Mouse (Mus musculus) kidney, embryonic 15.5 days (tissue): Measurements from ENCODE around the gene Heatr9. TPM values are rescaled to one million over a fixed set of nuclear protein-coding genes. Genes with fewer than 3 reads are reported as not detected.

Experiments
- ATAC-seq: fragments of 200-750 bp; cut with Nextera tagmentation; replicated peaks from 2 replicates; pipeline ENCODE4 v1.8.0; 2017; ENCODE audit warnings: moderate TSS enrichment; ENCODE audit not compliant: low FRiP score
- H3K27ac ChIP-seq: fragments of 300-500 bp; sonication (generic); 2 replicates; pipeline ENCODE4 v1.5.1; 2015; ENCODE audit warnings: mild to moderate bottlenecking, inconsistent platforms
- H3K27me3 ChIP-seq: fragments of 300-500 bp; sonication (generic); 2 replicates; pipeline ENCODE4 v1.6.1; 2015; ENCODE audit warnings: inconsistent platforms
- H3K36me3 ChIP-seq: fragments of 300-500 bp; sonication (generic); 2 replicates; pipeline ENCODE4 v1.6.1; 2015; ENCODE audit warnings: inconsistent platforms
- H3K4me1 ChIP-seq: fragments of 300-500 bp; sonication (generic); 2 replicates; pipeline ENCODE4 v1.6.1; 2015; ENCODE audit warnings: inconsistent platforms
- H3K4me2 ChIP-seq: fragments of 300-500 bp; sonication (generic); 2 replicates; pipeline ENCODE4 v1.6.1; 2015; ENCODE audit warnings: moderate library complexity, mild to moderate bottlenecking, inconsistent platforms
- H3K4me3 ChIP-seq: fragments of 300-500 bp; sonication (generic); replicated peaks from 2 replicates; pipeline ENCODE4 v1.5.1; 2015; ENCODE audit warnings: mild to moderate bottlenecking, inconsistent platforms
- H3K9ac ChIP-seq: fragments of 300-500 bp; sonication (generic); 2 replicates; pipeline ENCODE4 v1.6.1; 2015; ENCODE audit warnings: mild to moderate bottlenecking, inconsistent platforms
- H3K9me3 ChIP-seq: fragments of 300-500 bp; sonication (generic); replicated peaks from 2 replicates; pipeline ENCODE4 v1.6.1; 2016; ENCODE audit warnings: inconsistent platforms
- WGBS: fragments of 180-500 bp; shearing (Covaris S2); methylation state at CpG from one replicate; pipeline ENCODE4 v1.1.7; 2015; ENCODE audit warnings: mixed read lengths; 5-methylcytosine and 5-hydroxymethylcytosine counted together
- polyA plus RNA-seq: library from polyadenylated mRNA; unstranded; fragments of >200 nt; fragmentation: Nextera tagmentation; extraction: Ambion mirVana; gene quantifications from 2 replicates; pipeline ENCODE4 v1.2.1, GENCODE M21; 2015

The Heatr9 gene
- polyA plus RNA-seq, result not detected in 2 replicates

DNA sequence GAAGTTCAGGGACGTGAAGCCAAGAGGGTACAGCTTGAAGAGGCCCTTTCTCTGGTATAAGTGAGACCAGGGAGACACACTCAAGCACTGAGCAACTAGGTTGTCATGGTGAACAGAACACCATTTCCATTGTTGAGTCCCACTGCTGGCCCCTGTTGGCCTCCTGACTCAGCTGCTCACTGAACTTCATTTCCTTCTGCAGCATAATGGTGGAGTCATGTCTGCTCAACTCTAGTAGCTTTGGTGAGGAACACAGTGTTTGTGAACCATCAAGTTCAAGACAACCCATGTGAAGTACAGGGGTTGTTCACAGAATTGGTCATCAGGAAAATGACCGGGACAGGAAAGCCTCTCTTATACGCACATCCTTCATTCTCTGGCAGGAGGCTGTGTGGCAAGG lies at the start of gene Heatr9:
Gene Heatr9 (minus strand): TSS at position 101 of the 400 bp plus-strand sequence.
- Histone ChIP-seq H3K27me3 (no peaks in the 10 kb centered on the region), H3K4me2 (no peak within 1 kb of the TSS), H3K4me3 (no peak within 1 kb of the TSS), H3K9ac (no peak within 1 kb of the TSS), H3K4me1 (no peaks in the 10 kb centered on the region), H3K27ac (no peak within 1 kb of the TSS), H3K9me3 (no peaks in the 10 kb centered on the region), H3K36me3 (no peaks in the 10 kb centered on the region)
- no peak for ATAC-seq
- 88% methylated on average over 3 of the region's 3 CpGs for WGBS

DNA sequence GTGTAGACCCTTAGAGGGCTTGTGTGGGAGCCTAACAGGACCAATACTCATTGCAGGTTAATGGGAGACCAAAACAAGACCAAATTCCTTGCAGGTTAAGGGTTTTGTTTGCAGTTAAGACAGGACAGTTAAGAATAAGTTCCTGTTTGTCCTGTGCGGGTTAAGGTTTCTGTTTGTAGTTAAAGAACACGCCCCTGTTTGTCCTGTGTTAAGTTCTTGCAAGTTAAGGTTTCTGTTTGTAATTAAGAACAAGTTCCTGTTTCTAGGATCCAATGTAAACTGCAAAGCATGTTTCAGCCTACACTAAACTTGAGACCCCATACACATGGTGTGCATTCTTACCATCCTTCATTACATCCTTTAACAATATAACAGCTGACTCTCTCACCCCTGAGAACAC lies 48.2 kb upstream of the Heatr9 start:
- Histone ChIP-seq H3K4me1 (peaks cover 4% of the 10 kb centered on the region; the same call in 1 of the 2 replicates), H3K4me2 (no peak overlapping the region), H3K36me3 (no peaks in the 10 kb centered on the region), H3K27ac (no peak overlapping the region), H3K27me3 (no peaks in the 10 kb centered on the region), H3K4me3 (no peak overlapping the region), H3K9me3 (no peaks in the 10 kb centered on the region), H3K9ac (no peak overlapping the region)
- ATAC-seq, result no peak
- 79% methylated on average over 2 of the region's 2 CpGs for WGBS

DNA sequence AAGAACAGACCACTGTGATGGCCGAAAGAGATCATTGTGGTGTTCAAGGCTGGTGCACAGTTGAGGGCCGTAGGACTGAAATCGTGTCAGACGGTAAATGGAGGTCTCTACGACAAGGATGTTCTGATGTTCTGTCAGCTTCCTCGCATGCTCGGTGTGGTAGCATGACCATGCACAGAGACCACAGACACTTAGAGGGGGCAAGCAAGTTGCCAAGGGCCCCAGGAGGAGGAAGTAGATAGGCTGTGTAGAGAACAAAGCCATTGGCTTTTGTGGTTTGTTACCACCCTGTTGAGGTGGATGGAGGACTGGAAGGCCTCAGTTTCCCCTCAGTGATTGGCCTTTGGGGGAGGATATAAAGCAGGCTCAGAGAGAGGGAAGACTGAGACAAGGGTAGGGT lies 47.3 kb upstream of the Heatr9 start:
- no peak for ATAC-seq
- H3K36me3 ChIP-seq, result no peaks in the 10 kb centered on the region

DNA sequence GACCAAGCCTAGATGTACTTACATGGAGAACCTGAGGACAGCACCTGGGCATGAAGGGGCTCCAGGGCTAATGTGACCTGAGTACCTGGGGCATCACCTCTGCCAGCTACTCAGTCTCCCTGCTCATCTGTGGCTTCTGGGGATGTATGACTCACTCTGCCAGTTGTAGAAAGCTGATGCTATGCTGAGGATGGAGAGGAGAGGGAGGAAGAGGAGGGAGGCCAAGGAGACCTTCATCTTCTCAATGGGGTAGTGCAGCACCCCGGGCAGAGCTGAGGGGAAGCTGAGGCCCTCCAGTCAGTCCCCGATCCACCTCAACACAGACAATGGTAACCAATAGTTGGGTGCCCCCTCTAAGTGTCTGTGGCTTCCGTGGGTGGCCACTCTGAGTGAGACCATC lies 46.8 kb upstream of the Heatr9 start:
- no peak overlapping the region for H3K27ac ChIP-seq
- no peak for ATAC-seq
- H3K4me3 ChIP-seq, result no peak overlapping the region
- no peak overlapping the region for H3K9ac ChIP-seq
- H3K27me3 ChIP-seq, result no peaks in the 10 kb centered on the region
- peaks cover 4% of the 10 kb centered on the region; the same call in 1 of the 2 replicates for H3K4me1 ChIP-seq
- H3K4me2 ChIP-seq, result no peak overlapping the region
- 85% methylated on average over 3 of the region's 3 CpGs for WGBS
- no peaks in the 10 kb centered on the region for H3K9me3 ChIP-seq
- no peaks in the 10 kb centered on the region for H3K36me3 ChIP-seq

More for the DNA sequence above, 47.3 kb upstream of the Heatr9 start:
- no peak overlapping the region for H3K9ac ChIP-seq
- H3K4me3 ChIP-seq, result no peak overlapping the region
- no peaks in the 10 kb centered on the region for H3K9me3 ChIP-seq
- no peaks in the 10 kb centered on the region for H3K27me3 ChIP-seq
- H3K4me1 ChIP-seq, result peaks cover 4% of the 10 kb centered on the region; the same call in 1 of the 2 replicates
- H3K4me2 ChIP-seq, result no peak overlapping the region
- WGBS, result 94% methylated on average over 7 of the region's 7 CpGs
- H3K27ac ChIP-seq, result no peak overlapping the region

DNA sequence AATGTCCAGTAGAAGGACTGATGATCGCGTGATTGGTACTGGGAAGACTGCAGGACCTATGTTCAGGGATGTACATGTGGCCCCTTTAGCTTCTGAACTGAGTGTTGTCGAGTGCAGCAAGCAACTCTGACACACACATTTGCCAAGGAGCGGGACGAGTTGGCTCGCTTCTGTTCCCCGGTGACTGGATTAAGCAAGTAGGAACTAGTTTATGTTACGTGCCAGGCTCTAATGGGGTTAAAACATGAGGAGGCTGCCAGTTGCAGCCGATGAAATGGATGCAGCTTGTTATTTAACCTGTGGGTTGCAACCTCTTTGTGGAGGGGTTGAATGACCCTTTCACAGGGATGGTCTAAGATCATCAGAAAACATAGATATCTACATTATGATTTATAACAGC lies 46.1 kb upstream of the Heatr9 start:
- WGBS, result 89% methylated on average over 9 of the region's 9 CpGs

DNA sequence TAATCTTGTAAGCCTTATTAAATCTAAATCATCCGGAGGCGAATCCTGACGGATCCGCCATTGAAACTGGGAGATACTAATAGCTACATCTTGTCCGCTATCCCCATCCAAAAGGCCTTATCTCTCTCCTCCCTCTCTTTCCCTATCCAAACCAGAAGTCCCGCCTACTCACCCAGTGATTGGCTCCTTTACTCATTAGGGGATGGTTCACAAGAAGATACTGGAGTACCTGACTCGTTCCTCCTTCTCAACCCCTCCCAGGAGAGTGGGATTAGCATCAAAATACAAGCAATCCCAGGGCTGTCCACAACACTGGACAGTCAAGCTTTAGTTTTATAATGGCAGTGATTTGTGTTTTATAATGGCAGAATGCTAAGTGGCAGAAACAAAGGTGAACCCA lies 45.3 kb upstream of the Heatr9 start:
- H3K9ac ChIP-seq, result no peak overlapping the region
- WGBS, result 79% methylated on average over 7 of the region's 7 CpGs
- H3K36me3 ChIP-seq, result no peaks in the 10 kb centered on the region
- no peaks in the 10 kb centered on the region for H3K27me3 ChIP-seq
- H3K9me3 ChIP-seq, result no peaks in the 10 kb centered on the region
- H3K4me2 ChIP-seq, result no peak overlapping the region
- H3K4me3 ChIP-seq, result no peak overlapping the region
- peaks cover 4% of the 10 kb centered on the region; the same call in 1 of the 2 replicates for H3K4me1 ChIP-seq
- ATAC-seq, result no peak
- no peak overlapping the region for H3K27ac ChIP-seq

More for the DNA sequence above, 46.1 kb upstream of the Heatr9 start:
- Histone ChIP-seq H3K4me2 (no peak overlapping the region), H3K9ac (no peak overlapping the region), H3K9me3 (no peaks in the 10 kb centered on the region), H3K27ac (no peak overlapping the region), H3K4me3 (no peak overlapping the region), H3K4me1 (peaks cover 4% of the 10 kb centered on the region; the same call in 1 of the 2 replicates), H3K36me3 (no peaks in the 10 kb centered on the region), H3K27me3 (no peaks in the 10 kb centered on the region)
- no peak for ATAC-seq

DNA sequence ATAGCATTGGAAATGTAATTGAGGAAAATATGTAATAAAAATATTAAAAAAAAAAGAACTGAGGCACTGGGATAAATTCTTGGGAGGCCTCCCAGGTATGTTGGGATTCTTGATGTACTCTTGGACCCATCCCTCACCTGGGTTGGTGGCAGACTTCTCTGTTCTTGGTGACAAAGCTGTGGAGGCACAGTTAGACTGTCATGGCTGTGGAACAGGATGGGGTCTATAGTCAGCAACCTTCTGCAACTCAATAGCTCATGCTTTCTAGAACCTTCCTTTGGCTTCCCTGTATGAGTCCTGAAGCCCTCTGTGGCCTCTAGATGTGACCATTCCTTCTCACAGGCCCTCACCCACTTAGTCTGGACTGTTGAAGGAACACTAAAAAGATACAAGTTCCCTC lies 44.6 kb upstream of the Heatr9 start:
- Histone ChIP-seq H3K4me2 (no peak overlapping the region), H3K4me3 (no peak overlapping the region), H3K9me3 (no peaks in the 10 kb centered on the region), H3K27me3 (no peaks in the 10 kb centered on the region), H3K36me3 (no peaks in the 10 kb centered on the region), H3K9ac (no peak overlapping the region), H3K27ac (no peak overlapping the region), H3K4me1 (no peaks in the 10 kb centered on the region)
- no peak for ATAC-seq

DNA sequence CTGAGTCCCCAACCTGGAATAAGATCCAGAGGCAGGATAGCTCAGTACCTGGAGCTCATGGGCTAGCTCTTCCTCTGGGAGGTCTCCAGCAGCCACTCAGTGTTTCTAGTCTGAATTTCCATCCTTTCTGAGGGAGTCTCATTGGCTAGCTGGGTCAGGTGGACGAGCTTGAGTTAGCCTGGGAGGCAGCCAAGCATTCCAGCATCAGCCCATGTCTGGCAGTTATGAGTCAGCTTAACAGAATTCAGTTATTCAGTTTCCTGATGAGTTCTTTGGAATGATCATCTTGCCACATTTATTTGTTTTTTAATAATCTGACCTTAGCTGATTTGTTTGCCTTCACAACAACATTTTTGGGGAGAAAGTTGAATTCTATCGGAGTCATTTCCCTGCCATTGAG lies 41.8 kb upstream of the Heatr9 start:
- Histone ChIP-seq H3K4me3 (no peak overlapping the region), H3K9ac (no peak overlapping the region), H3K4me1 (no peaks in the 10 kb centered on the region), H3K9me3 (no peaks in the 10 kb centered on the region), H3K4me2 (no peak overlapping the region), H3K27ac (no peak overlapping the region), H3K36me3 (no peaks in the 10 kb centered on the region), H3K27me3 (no peaks in the 10 kb centered on the region)
- WGBS, result 55% methylated on average over 2 of the region's 2 CpGs
- ATAC-seq, result no peak

DNA sequence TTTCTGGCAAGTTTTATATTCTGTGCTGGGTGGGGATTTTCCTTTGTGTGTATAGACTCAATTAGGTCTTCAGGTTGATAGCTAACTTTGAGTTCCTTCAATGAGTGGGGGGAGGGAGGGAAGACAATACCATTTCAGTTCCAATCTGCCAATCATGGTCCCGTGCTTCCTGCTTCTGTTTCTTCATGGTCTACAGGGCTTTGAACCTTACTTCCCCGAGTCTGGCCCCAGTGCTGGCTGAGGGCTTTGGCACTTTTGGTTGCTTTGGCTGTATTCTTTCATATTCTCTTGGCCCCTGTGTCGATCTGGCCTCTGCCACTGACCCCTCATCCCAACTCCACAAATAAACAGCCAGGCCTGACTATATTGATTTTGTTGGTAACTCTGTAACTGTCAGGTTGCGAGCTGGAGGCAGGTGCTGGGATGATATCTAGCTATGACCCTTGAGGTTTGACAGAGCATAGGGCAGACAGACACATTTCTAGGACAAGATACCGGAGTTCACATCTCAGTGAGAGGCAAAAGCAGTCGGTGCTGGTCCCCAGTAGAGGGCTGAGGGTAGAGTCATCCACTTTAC lies 40.4 kb upstream of the Heatr9 start:
- Histone ChIP-seq H3K36me3 (no peaks in the 10 kb centered on the region), H3K27me3 (no peaks in the 10 kb centered on the region), H3K4me3 (no peak overlapping the region), H3K27ac (no peak overlapping the region), H3K9ac (no peak overlapping the region), H3K9me3 (no peaks in the 10 kb centered on the region), H3K4me1 (no peaks in the 10 kb centered on the region), H3K4me2 (no peak overlapping the region)
- no peak for ATAC-seq
- WGBS, result 69% methylated on average over 6 of the region's 6 CpGs

DNA sequence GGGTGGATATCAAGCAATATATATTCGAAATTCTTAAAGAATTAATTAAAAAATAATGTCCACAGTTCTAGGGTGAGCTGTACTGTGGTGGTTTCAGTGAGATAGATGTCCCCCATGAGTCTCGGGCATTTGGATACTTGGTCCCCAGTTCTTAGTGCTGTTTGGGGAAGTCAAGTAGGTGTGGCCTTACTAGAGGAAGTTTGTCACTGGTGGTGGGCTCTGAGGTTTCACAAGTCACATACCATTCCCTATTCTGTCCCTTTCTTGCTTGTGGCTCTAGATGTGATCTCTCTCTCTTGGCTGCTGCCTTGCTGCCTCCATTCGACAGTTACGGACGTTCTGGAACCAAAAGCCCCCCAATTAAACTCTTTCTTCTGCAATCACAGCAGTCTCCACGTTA lies 38.4 kb upstream of the Heatr9 start:
- 76% methylated on average over 6 of the region's 6 CpGs for WGBS
- Histone ChIP-seq H3K4me2 (no peak overlapping the region), H3K36me3 (no peaks in the 10 kb centered on the region), H3K27me3 (no peaks in the 10 kb centered on the region), H3K27ac (no peak overlapping the region), H3K9me3 (no peaks in the 10 kb centered on the region), H3K9ac (no peak overlapping the region), H3K4me3 (no peak overlapping the region), H3K4me1 (peaks cover 8% of the 10 kb centered on the region)
- no peak for ATAC-seq

DNA sequence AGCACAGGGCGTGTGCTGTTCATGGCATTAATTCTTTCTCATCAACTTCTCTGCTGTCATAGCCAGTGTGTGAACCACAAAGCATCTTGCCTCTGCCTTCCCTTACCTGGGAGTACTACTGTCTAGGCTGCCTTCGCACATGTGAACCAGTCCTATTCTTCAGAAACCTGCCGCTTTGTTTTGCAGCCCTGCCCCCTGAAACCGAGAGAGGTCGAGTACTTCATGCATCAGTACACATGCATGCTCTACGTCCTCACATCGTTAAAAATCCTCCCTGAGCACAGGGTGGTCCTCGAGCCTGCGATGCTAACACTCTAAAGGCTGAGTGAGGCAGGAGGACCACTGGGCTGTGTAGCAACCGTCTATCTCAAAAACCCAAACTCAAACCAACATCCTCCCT lies 35.1 kb upstream of the Heatr9 start:
- H3K4me3 ChIP-seq, result no peak overlapping the region
- WGBS, result 49% methylated on average over 10 of the region's 10 CpGs
- H3K4me2 ChIP-seq, result no peak overlapping the region
- H3K27ac ChIP-seq, result no peak overlapping the region
- no peaks in the 10 kb centered on the region for H3K27me3 ChIP-seq
- H3K9me3 ChIP-seq, result no peaks in the 10 kb centered on the region
- H3K9ac ChIP-seq, result no peak overlapping the region
- H3K36me3 ChIP-seq, result no peaks in the 10 kb centered on the region
- H3K4me1 ChIP-seq, result peaks cover 8% of the 10 kb centered on the region
- no peak for ATAC-seq

DNA sequence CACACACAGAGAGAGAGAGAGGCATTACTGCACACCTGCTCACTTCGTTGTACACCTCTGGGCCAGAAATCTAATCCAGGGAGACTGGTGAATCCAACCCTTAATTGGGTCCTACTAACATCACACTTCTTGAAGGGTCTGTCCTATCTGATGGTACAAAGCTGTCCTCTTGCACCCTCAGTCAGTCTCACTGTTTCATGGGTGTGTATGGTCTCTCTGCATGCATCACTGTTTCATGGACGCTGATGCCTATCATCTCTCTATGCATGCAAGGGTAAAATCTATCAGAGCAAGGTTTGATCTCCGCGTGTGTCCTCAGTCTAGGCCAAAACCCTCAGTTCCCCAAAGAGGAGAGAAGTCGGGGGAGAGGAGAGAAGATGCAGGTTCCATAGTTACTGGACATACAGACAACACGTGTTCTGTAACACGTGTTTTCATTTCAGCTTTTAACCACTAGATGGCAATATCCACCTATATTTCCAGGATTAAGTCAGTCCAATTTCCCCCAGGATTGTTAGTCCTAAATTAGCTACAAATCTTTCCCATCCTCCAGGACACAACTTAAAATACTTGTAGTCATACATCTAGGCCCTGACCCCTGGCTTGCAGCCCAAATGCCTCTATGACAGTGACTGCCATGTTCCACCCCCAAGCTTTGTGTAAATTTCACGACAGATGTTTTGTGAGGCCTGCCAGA lies 34.3 kb upstream of the Heatr9 start:
- ATAC-seq, result peak; percentile 54; the same call in 1 of the 2 replicates
- 30% methylated on average over 8 of the region's 8 CpGs for WGBS

More for the DNA sequence above, 34.3 kb upstream of the Heatr9 start:
- H3K4me3 ChIP-seq, result no peak overlapping the region
- H3K4me1 ChIP-seq, result peaks cover 8% of the 10 kb centered on the region
- no peaks in the 10 kb centered on the region for H3K27me3 ChIP-seq
- no peak overlapping the region for H3K4me2 ChIP-seq
- no peak overlapping the region for H3K27ac ChIP-seq
- no peaks in the 10 kb centered on the region for H3K9me3 ChIP-seq
- H3K9ac ChIP-seq, result no peak overlapping the region
- H3K36me3 ChIP-seq, result no peaks in the 10 kb centered on the region
